Mouse (Mus musculus) hindbrain, embryonic 16.5 days (tissue): ENCODE data around the gene Styxl1. TPM values are rescaled to one million over a fixed set of nuclear protein-coding genes. Genes with fewer than 3 reads are reported as not detected.
A peak's percentile ranks its signal among the peaks of the same experiment; 100 is the strongest.

Experiments
- ATAC-seq: fragments of 200-750 bp; cut with Nextera tagmentation; 2 replicates; pipeline ENCODE4 v1.8.0; 2017; ENCODE audit warnings: moderate TSS enrichment, moderate library complexity
- H3K27ac ChIP-seq: fragments of 300-500 bp; sonication (generic); 2 replicates; pipeline ENCODE4 v1.5.1; 2014; ENCODE audit warnings: low read depth, mild to moderate bottlenecking, control low read depth, low read length, moderate library complexity
- H3K27me3 ChIP-seq: fragments of 300-500 bp; sonication (generic); replicated peaks from 2 replicates; pipeline ENCODE4 v1.6.1; 2014; ENCODE audit warnings: low read length; ENCODE audit not compliant: control insufficient read depth, insufficient read depth
- H3K36me3 ChIP-seq: fragments of 300-500 bp; sonication (generic); 2 replicates; pipeline ENCODE4 v1.6.1; 2014; ENCODE audit warnings: mild to moderate bottlenecking, low read length, moderate library complexity, mixed read lengths; ENCODE audit not compliant: control insufficient read depth, insufficient read depth
- H3K4me1 ChIP-seq: fragments of 300-500 bp; sonication (generic); 2 replicates; pipeline ENCODE4 v1.6.1; 2014; ENCODE audit warnings: low read depth, low read length; ENCODE audit not compliant: control insufficient read depth, insufficient read depth
- H3K4me2 ChIP-seq: fragments of 300-500 bp; sonication (generic); 2 replicates; pipeline ENCODE4 v1.6.1; 2014; ENCODE audit warnings: mild to moderate bottlenecking, low read length, control low read depth, moderate library complexity
- H3K4me3 ChIP-seq: fragments of 300-500 bp; sonication (generic); 2 replicates; pipeline ENCODE4 v1.5.1; 2014; ENCODE audit warnings: mild to moderate bottlenecking, low read length, control low read depth, moderate library complexity
- H3K9ac ChIP-seq: fragments of 300-500 bp; sonication (generic); 2 replicates; pipeline ENCODE4 v1.6.1; 2014; ENCODE audit warnings: low read depth, mild to moderate bottlenecking, control low read depth, low read length, moderate library complexity
- H3K9me3 ChIP-seq: fragments of 300-500 bp; sonication (generic); 2 replicates; pipeline ENCODE4 v1.6.1; 2014; ENCODE audit warnings: mild to moderate bottlenecking, low read length, moderate library complexity; ENCODE audit not compliant: control insufficient read depth
- WGBS: fragments of 180-500 bp; shearing (Covaris S2); extraction: QIAGEN DNeasy Blood & Tissue Kit; methylation state at CpG from one replicate; pipeline ENCODE4 v1.1.7; 2014; 5-methylcytosine and 5-hydroxymethylcytosine counted together
- polyA plus RNA-seq: library from polyadenylated mRNA; unstranded; fragments of >200 nt; fragmentation: Nextera tagmentation; extraction: Ambion mirVana; gene quantifications from 2 replicates; pipeline ENCODE4 v1.2.1, GENCODE M21; 2015

Styxl1 gene
- polyA plus RNA-seq, 1 experiment from 2014 or later: 0.48 TPM

DNA sequence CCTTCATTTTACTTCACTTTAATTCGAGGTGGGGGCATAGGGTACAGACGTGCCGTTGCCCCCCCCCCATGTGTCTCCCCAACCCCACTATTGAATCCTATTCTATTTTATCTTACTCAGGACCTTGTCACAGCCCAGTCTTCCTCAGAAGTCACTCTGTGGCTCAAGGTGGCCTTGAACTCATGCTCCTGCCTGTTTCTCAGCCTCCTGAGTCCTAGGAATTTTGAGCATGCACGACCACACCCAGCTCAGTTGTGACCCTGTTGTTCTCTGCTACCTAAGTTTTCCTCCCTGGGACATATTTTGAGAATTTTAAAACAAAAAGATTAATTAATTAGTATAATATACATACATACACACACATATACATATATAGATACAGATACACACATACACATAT is 25.5 kb upstream of the Styxl1 start:
- ATAC-seq: no peak
- H3K9me3 ChIP-seq: no peaks in the 10 kb centered on the region
- 89% methylated on average over 4 of the region's 4 CpGs for WGBS
- no peak overlapping the region for H3K4me3 ChIP-seq
- H3K9ac ChIP-seq: no peak overlapping the region
- H3K4me1 ChIP-seq: peaks cover 26% of the 10 kb centered on the region
- no peak overlapping the region for H3K4me2 ChIP-seq
- no peak overlapping the region for H3K27ac ChIP-seq
- no peaks in the 10 kb centered on the region for H3K27me3 ChIP-seq
- no peaks in the 10 kb centered on the region for H3K36me3 ChIP-seq

DNA sequence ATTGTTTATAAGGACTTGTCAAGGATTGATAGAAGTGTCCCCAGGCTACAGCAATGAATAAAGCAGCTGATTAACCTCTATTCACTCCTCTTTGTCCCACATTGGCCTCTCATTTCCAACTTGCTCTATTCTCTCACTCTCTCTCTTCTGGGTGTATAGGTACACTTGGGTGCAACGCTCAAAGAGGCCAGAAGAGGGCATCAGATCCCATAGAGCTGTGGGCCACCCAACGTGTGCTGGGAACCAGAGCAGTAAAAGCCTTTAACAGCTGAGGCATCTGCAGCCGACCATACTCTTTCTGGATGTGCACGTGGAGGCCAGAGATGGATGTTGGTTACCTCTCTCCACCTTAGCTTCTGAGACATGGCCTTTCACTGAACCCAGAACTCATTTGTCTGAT is 24.9 kb upstream of the Styxl1 start:
- H3K27me3 ChIP-seq: no peaks in the 10 kb centered on the region
- no peak overlapping the region for H3K9ac ChIP-seq
- no peak overlapping the region for H3K27ac ChIP-seq
- no peak overlapping the region for H3K4me3 ChIP-seq
- no peak for ATAC-seq
- no peak overlapping the region for H3K4me2 ChIP-seq
- H3K9me3 ChIP-seq: no peaks in the 10 kb centered on the region
- 75% methylated on average over 4 of the region's 4 CpGs for WGBS
- peaks cover 23% of the 10 kb centered on the region for H3K4me1 ChIP-seq
- H3K36me3 ChIP-seq: no peaks in the 10 kb centered on the region

DNA sequence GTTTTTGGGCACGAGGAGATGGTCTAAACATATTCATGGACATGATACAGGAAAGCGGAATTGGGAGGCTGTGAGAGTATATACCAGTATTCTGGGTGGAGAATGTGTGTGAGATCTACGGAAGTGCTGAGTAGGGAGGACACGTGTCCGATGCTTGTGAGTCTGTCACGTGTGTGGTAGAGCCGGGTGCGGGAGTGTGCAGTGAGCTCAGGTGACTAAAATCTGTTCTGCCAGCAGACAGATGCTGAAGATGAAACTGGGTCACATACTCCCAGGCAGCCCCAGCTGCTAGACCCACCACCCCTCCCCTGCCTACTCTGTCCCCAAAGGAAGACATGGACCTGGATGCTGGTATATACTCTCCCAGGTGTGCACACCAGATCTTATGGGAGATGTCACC is 24.5 kb upstream of the Styxl1 start:
- Histone ChIP-seq H3K9me3 (no peaks in the 10 kb centered on the region), H3K36me3 (no peaks in the 10 kb centered on the region), H3K4me1 (peaks cover 18% of the 10 kb centered on the region), H3K9ac (no peak overlapping the region), H3K27me3 (no peaks in the 10 kb centered on the region), H3K4me2 (no peak overlapping the region), H3K4me3 (no peak overlapping the region), H3K27ac (no peak overlapping the region)
- ATAC-seq: 0 out of 2 replicates have a peak, but pooled peaks have one; percentile 21
- 77% methylated on average over 8 of the region's 8 CpGs for WGBS

DNA sequence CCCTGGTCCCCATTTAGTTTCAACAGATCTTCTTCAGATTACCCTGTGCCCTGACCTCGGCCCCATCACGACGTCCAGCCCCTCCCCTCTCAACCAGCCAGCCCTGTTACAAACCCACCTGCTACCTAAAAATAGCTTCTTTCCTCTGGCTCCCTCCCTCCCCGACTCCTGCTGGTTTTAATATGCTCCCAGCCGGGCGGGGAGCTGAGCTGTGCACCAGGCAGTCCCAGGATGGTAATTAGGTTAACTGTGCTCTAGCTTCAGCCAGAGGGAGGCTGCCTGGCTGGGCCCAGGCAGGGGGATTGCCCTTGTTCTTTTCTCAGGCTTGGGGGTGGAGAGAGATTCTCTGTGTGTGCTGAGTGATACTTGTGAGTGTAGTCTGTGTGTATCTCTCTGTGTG is 22.7 kb upstream of the Styxl1 start:
- Histone ChIP-seq H3K9ac (peak overlapping the region; percentile 23), H3K4me2 (no peak overlapping the region)

DNA sequence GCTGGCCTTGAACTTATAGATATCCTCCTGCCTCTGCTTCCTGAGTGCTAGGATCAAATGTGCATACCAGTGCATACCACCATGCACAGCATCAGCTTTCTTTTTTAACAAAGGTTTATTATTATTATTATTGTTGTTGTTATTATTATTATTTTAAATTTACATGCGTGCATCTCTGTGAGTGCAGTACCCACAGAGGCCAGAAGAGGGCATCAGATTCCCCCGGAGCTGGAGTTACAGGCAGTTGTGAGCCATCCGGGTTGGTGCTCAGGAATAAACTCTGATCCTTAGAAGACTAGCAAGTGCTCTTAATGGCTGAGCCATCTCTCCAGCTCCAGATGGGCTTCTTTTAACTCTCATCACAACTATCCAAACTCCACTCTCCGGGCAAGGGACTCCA is 21.6 kb upstream of the Styxl1 start:
- 49% methylated on average over 4 of the region's 4 CpGs for WGBS
- Histone ChIP-seq H3K27me3 (no peaks in the 10 kb centered on the region), H3K4me2 (no peak overlapping the region), H3K27ac (no peak overlapping the region), H3K9me3 (no peaks in the 10 kb centered on the region), H3K9ac (no peak overlapping the region), H3K4me3 (no peak overlapping the region), H3K36me3 (no peaks in the 10 kb centered on the region), H3K4me1 (peaks cover 14% of the 10 kb centered on the region)
- no peak for ATAC-seq

More for the DNA sequence above, 22.7 kb upstream of the Styxl1 start:
- Histone ChIP-seq H3K27ac (peak overlapping the region; percentile 55), H3K4me3 (no peak overlapping the region), H3K4me1 (peaks cover 12% of the 10 kb centered on the region), H3K27me3 (no peaks in the 10 kb centered on the region), H3K36me3 (no peaks in the 10 kb centered on the region), H3K9me3 (no peaks in the 10 kb centered on the region)
- under 1% methylated on average over 6 of the region's 6 CpGs for WGBS
- ATAC-seq: peak; percentile 57; the same call in 1 of the 2 replicates

DNA sequence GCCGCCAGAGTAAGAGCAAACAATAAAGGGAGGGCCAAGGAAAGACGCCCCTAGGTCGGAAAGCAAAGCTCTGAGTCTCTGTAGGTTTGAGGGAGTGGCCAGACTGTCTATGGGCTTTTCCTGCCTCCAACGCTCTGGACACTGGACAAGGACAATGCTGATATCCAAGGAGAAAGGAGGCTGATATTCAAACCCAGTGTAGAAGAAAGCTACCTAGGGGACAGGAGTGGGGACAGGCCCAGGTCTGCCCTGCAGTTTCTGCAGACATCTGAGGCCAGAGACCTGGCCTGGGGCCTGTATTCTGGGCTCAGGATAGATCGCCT is 16.6 kb upstream of the Styxl1 start:
- H3K4me3 ChIP-seq: no peak overlapping the region
- H3K9me3 ChIP-seq: no peaks in the 10 kb centered on the region
- H3K27me3 ChIP-seq: no peaks in the 10 kb centered on the region
- 5% methylated on average over 5 of the region's 5 CpGs for WGBS
- peak overlapping the region; percentile 41 for H3K4me2 ChIP-seq
- H3K9ac ChIP-seq: peak overlapping the region; percentile 33
- H3K4me1 ChIP-seq: peaks cover 10% of the 10 kb centered on the region
- peak overlapping the region; percentile 58 for H3K27ac ChIP-seq
- peaks cover 16% of the 10 kb centered on the region for H3K36me3 ChIP-seq
- ATAC-seq: no peak; the same call in 1 of the 2 replicates

DNA sequence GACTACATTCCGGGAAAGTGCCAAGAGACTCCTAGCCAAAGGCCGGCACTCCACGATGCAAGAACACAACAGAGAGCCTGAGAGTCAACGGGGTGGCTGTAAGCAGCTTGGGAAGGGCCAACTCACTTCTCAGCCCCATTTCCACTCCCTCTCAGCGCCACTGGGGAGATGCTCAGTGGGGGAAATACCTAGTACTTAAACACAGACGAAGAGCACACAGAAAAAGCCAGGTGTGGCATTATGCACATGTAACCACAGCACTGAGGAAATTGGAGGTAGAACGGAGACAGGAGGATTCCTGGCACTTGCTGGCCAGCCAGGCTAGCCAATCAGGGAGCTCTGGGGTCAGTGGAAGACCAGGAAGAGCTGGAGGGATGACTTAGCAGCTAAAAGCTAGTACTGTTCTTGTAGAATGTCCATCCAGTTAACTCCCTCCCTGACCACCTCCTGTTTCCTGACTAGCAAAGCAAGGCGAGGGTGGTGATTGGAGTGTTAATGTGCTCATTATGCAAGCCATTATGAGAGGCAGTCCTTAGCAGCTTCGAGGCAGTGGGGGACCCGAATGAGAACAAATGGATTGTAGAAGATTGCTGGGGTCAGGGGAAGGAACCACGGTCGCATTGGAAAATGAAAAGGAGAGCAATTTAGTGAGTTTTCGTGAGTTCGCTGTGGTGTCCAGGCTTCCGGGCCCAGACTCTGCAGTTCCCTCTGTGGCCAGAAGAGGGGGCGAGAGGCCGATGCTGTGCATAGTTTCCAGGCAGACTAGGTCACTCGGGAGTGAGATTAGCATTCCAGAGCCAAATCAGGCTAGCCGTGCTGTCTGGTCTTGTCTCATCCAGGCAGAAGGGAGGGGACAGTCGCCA is 16.0 kb upstream of the Styxl1 start:
- peak; percentile 91 for ATAC-seq
- H3K9ac ChIP-seq: peak overlapping the region; percentile 57
- H3K4me2 ChIP-seq: peak overlapping the region; percentile 41
- peaks cover 10% of the 10 kb centered on the region for H3K4me1 ChIP-seq
- no peaks in the 10 kb centered on the region for H3K27me3 ChIP-seq
- whole genome bisulfite sequencing: 8% methylated on average over 20 of the region's 20 CpGs
- no peaks in the 10 kb centered on the region for H3K9me3 ChIP-seq
- peak overlapping the region; percentile 58 for H3K27ac ChIP-seq
- peak overlapping the region; percentile 23 for H3K4me3 ChIP-seq
- peaks cover 20% of the 10 kb centered on the region for H3K36me3 ChIP-seq

DNA sequence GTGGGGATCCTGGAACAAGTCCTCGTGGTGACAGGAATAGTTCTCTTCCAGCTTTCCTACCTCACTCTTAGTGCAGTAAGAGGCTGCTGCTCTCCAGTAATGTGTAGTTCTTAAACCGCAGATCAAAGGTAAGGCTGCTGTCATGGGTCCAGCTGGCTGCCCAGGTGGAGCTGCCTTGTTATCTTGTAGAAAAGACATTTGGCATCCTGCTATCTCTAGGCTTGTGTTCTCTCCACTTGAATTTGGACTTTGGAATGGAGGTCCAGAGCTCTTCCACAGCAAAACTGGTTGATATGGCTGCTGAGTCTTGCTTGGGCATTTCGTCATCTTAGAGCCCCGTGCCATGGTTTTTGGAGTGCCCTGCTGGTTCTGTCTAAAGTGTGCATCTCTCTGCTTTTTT is 4.7 kb upstream of the Styxl1 start:
- no peaks in the 10 kb centered on the region for H3K9me3 ChIP-seq
- WGBS: 92% methylated on average over 4 of the region's 4 CpGs
- peaks cover 45% of the 10 kb centered on the region for H3K36me3 ChIP-seq

DNA sequence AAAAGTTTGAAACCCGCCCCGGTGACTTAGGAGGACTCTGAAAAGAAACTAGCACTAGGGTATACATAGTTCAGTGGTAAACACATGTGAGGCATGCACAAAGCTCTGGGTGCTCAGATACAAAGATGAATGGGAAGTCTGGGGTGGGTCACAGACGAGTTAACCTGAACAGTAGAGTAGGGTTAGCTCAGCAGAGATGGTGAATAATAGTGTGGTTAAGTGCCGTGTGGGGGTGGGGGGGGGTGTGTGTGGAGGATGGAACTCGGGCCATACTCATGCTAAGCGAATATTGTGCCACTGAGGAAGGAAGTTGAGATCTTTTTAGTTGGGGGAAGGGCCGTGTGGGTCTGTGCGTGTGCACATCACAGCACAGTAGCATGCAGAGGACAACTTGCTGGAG is 2.1 kb upstream of the Styxl1 start:
- Histone ChIP-seq H3K4me2 (peak overlapping the region; percentile 90; the same call in 1 of the 2 replicates), H3K9ac (no peak overlapping the region), H3K27me3 (no peaks in the 10 kb centered on the region), H3K9me3 (no peaks in the 10 kb centered on the region), H3K4me3 (no peak overlapping the region), H3K36me3 (peaks cover 20% of the 10 kb centered on the region), H3K27ac (no peak overlapping the region), H3K4me1 (peaks cover 18% of the 10 kb centered on the region)
- ATAC-seq: no peak
- WGBS: 81% methylated on average over 8 of the region's 8 CpGs

More for the DNA sequence above, 4.7 kb upstream of the Styxl1 start:
- peaks cover 14% of the 10 kb centered on the region for H3K4me1 ChIP-seq
- no peaks in the 10 kb centered on the region for H3K27me3 ChIP-seq
- H3K9ac ChIP-seq: no peak overlapping the region
- ATAC-seq: no peak
- no peak overlapping the region for H3K27ac ChIP-seq
- no peak overlapping the region for H3K4me2 ChIP-seq
- H3K4me3 ChIP-seq: no peak overlapping the region
